Mouse (Mus musculus) MEL (cell line): ENCODE data around the gene Cadm2.

Experiments used
- BHLHE40 ChIP-seq: IDR thresholded peaks from 2 replicates; pipeline ENCODE4 v1.6.1; 2012; ENCODE audit warnings: low read depth, mild to moderate bottlenecking, inconsistent platforms, low read length, improper control_type of control experiment, borderline replicate concordance
- CHD1 ChIP-seq: IDR thresholded peaks from 2 replicates; pipeline ENCODE4 v1.6.1; 2012; ENCODE audit warnings: low read depth, mild to moderate bottlenecking, inconsistent platforms, low read length, improper control_type of control experiment
- CHD2 ChIP-seq: IDR thresholded peaks from 2 replicates; pipeline ENCODE4 v1.6.1; 2011; ENCODE audit warnings: low read length, improper control_type of control experiment
- CTCF ChIP-seq, 3 experiments: IDR thresholded peaks in 2 of 3; conservative IDR thresholded peaks in 1 of 3; 2 replicates each; pipeline ENCODE4 v1.5.1; 2011 to 2012; ENCODE audit warnings: low read length in 3 of 3, low read depth in 2 of 3, mild to moderate bottlenecking in 2 of 3, improper control_type of control experiment in 1 of 3, inconsistent platforms in 1 of 3, mixed read lengths in 1 of 3, moderate library complexity in 1 of 3; ENCODE audit not compliant: control insufficient read depth in 1 of 3, insufficient read depth in 1 of 3, poor library complexity in 1 of 3, severe bottlenecking in 1 of 3
- EP300 ChIP-seq, 2 experiments: IDR thresholded peaks; 2 replicates each; pipeline ENCODE4 v1.6.1; 2011; ENCODE audit warnings: improper control_type of control experiment in 2 of 2, low read length in 2 of 2, low read depth in 1 of 2, mild to moderate bottlenecking in 1 of 2
- GABPA ChIP-seq: IDR thresholded peaks from 2 replicates; pipeline ENCODE4 v1.6.1; 2012; ENCODE audit warnings: low read depth, mild to moderate bottlenecking, inconsistent platforms, low read length, improper control_type of control experiment, moderate library complexity
- GATA1 ChIP-seq: IDR thresholded peaks from 2 replicates; pipeline ENCODE4 v1.6.1; 2011; ENCODE audit warnings: low read depth, low read length, improper control_type of control experiment
- MAFK ChIP-seq: IDR thresholded peaks from 2 replicates; pipeline ENCODE4 v1.6.1; 2011; ENCODE audit warnings: low read depth, mild to moderate bottlenecking, low read length, improper control_type of control experiment, borderline replicate concordance
- MAX ChIP-seq: IDR thresholded peaks from 2 replicates; pipeline ENCODE4 v1.6.1; 2011; ENCODE audit warnings: low read length, improper control_type of control experiment
- POLR2A ChIP-seq, 2 experiments: IDR thresholded peaks; 2 replicates each; pipeline ENCODE4 v1.6.1; 2011 to 2012; ENCODE audit warnings: low read length in 2 of 2, mild to moderate bottlenecking in 2 of 2, control low read depth in 1 of 2, improper control_type of control experiment in 1 of 2, low read depth in 1 of 2, moderate library complexity in 1 of 2; ENCODE audit not compliant: control insufficient read depth in 1 of 2, insufficient read depth in 1 of 2, poor library complexity in 1 of 2
- POLR2AphosphoS2 ChIP-seq: IDR thresholded peaks from 2 replicates; pipeline ENCODE4 v1.6.1; 2011; ENCODE audit warnings: low read length, improper control_type of control experiment
- UBTF ChIP-seq: IDR thresholded peaks from 2 replicates; pipeline ENCODE4 v1.6.1; 2012; ENCODE audit warnings: low read depth, mild to moderate bottlenecking, inconsistent platforms, low read length, improper control_type of control experiment, moderate library complexity, borderline replicate concordance; ENCODE audit not compliant: insufficient read depth
- USF2 ChIP-seq, 2 experiments: IDR thresholded peaks; 2 replicates each; pipeline ENCODE4 v1.6.1; 2011 to 2012; ENCODE audit warnings: improper control_type of control experiment in 2 of 2, low read length in 2 of 2, borderline replicate concordance in 1 of 2, inconsistent platforms in 1 of 2, low read depth in 1 of 2, mild to moderate bottlenecking in 1 of 2; ENCODE audit not compliant: insufficient read depth in 1 of 2
- ZKSCAN1 ChIP-seq: IDR thresholded peaks from 2 replicates; pipeline ENCODE4 v1.6.1; 2012; ENCODE audit warnings: low read depth, mild to moderate bottlenecking, inconsistent platforms, low read length, improper control_type of control experiment, moderate library complexity

DNA sequence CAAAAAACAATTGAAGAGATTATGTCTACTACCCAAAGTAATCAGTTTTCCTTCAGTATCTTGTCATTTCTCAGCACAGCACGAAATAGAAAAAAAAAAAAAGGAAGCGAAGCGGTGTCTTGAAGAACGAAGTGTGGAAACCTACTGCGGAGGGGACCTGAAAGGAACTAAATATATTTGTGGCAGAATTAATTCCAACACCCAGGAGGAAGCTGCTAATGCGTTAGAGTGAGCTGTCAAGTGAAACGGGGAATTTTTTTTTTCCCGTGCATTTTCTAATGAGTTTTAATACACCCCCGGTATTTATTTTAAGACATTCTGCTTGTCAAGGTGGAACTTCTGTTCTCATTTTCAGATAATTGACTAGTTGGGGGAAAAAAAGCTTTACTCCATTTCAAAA lies 111.6 kb downstream of the Cadm2 start:
- TF ChIP-seq EP300 (IDR thresholded peaks at IDR 0.05; ENCODE audit: low read depth in 1 of 2, low read length in 2 of 2), result no peak
- TF ChIP-seq POLR2A (IDR thresholded peaks at IDR 0.05; ENCODE audit: control insufficient read depth in 1 of 2, insufficient read depth in 1 of 2, low read depth in 1 of 2, low read length in 2 of 2, poor library complexity in 1 of 2), result no peak
- TF ChIP-seq BHLHE40, result no peak
- no peak for TF ChIP-seq GATA1
- TF ChIP-seq USF2 (IDR thresholded peaks at IDR 0.05; ENCODE audit: borderline replicate concordance in 1 of 2, insufficient read depth in 1 of 2, low read depth in 1 of 2, low read length in 2 of 2), result no peak
- TF ChIP-seq MAX, result no peak
- no peak for TF ChIP-seq CHD2
- TF ChIP-seq CHD1, result no peak
- TF ChIP-seq CTCF (IDR thresholded peaks at IDR 0.05 in 2 of 3, conservative IDR thresholded peaks at IDR 0.05 in 1 of 3; ENCODE audit: control insufficient read depth in 1 of 3, insufficient read depth in 1 of 3, low read depth in 2 of 3, low read length in 3 of 3, poor library complexity in 1 of 3, severe bottlenecking in 1 of 3), result no peak
- TF ChIP-seq UBTF, result no peak
- no peak for TF ChIP-seq POLR2AphosphoS2
- TF ChIP-seq MAFK, result no peak
- no peak for TF ChIP-seq GABPA
- no peak for TF ChIP-seq ZKSCAN1
